Mouse (Mus musculus) inflammation-experienced regulatory T-cells (primary cell): Measurements from ENCODE around the gene Carf. TPM values are rescaled to one million over a fixed set of nuclear protein-coding genes. Genes with fewer than 3 reads are reported as not detected.

Experiments
- polyA plus RNA-seq, 2 experiments: library from polyadenylated mRNA; unstranded; fragments of 100-300 nt; shearing (Covaris generic); gene quantifications; one replicate each; pipeline ENCODE4 v1.2.1; 2017

Gene Carf
- polyA plus RNA-seq = 10 to 100 TPM in 1 of 2 experiments, 1 to 10 TPM in 1; 3.6 to 10.3 TPM

GRCm38 (mm10) chr1:60098024-60098781, at the start of gene Carf, which contains the start of gene Wdr12:
Carf (plus strand) TSS chr1:60098247.
Wdr12 (minus strand) TSS chr1:60098645.

GRCm38 (mm10) chr1:60179932-60180783, 82.1 kb downstream of the Carf start, which contains the start of gene Nbeal1:
Nbeal1 (plus strand) TSS chr1:60180599.

Other genes starting within 250 kb of the Carf start
- gene Fam117b, start 185.2 kb upstream of the Carf start, polyA plus RNA-seq = 10 to 100 TPM; 40.1 to 60.8 TPM
- gene Ica1l, start 55.1 kb upstream of the Carf start, polyA plus RNA-seq = 1 to 10 TPM in 1 of 2 experiments, under 1 TPM in 1; 0.86 to 2.9 TPM
- 10 to 100 TPM; 29.8 to 49.9 TPM for gene Wdr12, start 398 bp downstream of the Carf start, polyA plus RNA-seq
- gene Nbeal1, start 82.4 kb downstream of the Carf start, polyA plus RNA-seq = 10 to 100 TPM in 1 of 2 experiments, 1 to 10 TPM in 1; 9.7 to 11.9 TPM
- 10 to 100 TPM; 11.8 to 15.8 TPM for gene Cyp20a1, start 245.1 kb downstream of the Carf start, polyA plus RNA-seq